Mouse (Mus musculus): ENCODE data around the gene 1700061G19Rik.

1700061G19Rik gene

GRCm38 (mm10) chr17:56874936-56875651 is at the start of gene 1700061G19Rik:
1700061G19Rik (plus strand) TSS chr17:56875477.
- DNase-seq (ENCODE audit: low spot score in 2 of 2) = no peak

DNA sequence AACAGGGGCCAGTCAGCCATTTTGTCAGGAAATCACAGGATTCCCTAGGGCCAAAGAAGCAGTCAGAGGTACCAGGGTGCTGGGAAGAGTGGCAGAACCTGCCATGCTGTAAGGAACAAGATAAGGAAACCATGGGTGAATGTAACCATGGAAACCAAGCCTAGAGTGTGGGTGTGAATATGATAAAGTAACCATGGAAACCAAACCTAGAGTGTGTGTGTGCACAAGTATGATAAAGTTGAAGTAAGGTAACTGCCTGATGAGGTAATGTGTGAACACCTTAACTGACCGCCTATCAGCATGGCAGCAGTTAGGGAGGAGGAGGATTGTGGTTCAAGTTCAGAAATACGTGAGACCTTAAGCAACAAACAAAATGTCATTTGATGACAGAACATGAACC is 48.6 kb upstream of the 1700061G19Rik start:
- DNase-seq (ENCODE audit: low spot score in 2 of 2) = peak in 1 of 2 experiments; percentile 21

DNA sequence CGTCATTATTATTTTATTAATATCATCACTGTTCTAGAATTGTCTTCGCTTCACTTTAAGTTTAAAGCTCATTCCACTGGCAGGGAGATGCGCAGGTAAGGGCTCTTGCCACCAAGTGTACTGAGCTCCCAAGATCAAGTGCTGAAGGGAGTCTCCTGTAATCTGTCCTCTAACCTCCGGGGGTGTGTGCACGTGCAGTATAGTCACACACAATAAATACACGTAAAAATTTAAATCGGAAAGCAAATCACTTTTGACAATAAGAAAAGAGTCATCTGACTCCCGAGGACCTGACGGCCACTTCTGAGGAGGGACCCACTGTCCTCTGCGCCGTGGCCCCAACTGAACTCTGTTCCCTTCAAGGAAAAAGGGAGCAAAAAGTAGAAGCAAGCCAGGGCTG is 46.1 kb upstream of the 1700061G19Rik start:
- no peak for DNase-seq (ENCODE audit: low spot score in 2 of 2)

DNA sequence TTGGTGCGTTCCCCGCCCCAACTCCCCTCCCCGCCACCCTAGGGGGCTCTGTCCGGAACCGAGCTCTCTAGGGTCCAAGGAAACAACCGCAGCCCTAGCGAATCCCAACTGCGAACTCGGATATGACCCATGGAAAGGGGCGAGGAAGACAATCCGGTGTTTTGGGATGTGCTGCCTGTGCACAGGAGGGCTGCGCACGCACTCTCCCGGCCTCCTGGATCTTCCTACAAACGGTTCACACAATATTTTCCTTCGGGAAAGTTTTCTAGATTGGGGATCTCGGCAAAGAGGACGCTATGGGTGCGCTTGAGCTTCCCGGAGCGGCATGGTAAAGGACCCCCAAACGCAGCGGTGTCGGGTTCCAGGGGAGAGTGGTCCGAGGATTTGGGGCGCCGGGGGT is 45.5 kb upstream of the 1700061G19Rik start:
- DNase-seq (ENCODE audit: low spot score in 2 of 2) = no peak

- DNase-seq (ENCODE audit: low spot score in 2 of 2) = no peak
These were observed 44.7 kb upstream of the 1700061G19Rik start, which contains the start of gene Rfx2 for GRCm38 (mm10) chr17:56830411-56831110. Rfx2 (minus strand) TSS chr17:56831013.

GRCm38 (mm10) chr17:56831111-56831816 is 44.0 kb upstream of the 1700061G19Rik start:
- DNase-seq (ENCODE audit: low spot score in 2 of 2) = peak; percentile 95 to 97

DNA sequence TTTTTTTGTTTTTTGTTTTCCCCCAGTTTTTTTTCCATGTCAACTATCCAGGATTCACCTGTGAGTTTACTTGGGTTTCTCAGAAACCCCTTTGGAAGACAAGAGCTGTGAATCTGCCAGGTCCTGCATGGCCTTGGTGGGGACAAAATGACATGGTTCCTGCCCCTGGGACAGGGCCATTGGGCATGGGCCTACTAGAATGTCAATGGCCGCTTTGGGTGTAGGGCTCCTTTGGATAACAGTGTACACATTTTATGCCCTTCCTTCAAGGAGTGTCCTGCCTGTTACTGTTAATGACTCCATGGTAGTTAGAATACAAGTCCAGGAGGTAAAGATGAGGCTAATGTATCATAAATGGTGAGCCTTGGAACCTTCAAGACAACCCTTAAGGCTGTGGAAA is 42.4 kb upstream of the 1700061G19Rik start:
- no peak for DNase-seq (ENCODE audit: low spot score in 2 of 2)

DNA sequence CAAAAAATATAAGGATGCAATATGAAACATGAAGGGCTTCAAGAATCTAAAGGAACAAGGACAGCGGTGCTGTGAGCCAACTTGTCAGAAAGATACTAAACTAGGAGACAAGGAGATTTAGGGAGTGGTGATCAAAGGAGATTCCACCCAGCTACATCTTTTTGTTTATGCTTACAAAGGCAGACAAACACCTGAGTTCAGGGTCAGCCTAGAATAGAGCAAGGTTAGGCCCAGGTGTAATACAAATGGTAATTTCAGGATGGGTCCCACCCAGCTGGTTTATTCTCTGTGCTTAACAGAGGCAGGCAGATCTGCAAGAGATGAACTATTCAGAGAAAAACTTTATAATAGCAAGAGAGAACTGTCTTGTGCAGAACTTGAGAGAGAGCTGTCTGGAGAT is 41.9 kb upstream of the 1700061G19Rik start:
- no peak for DNase-seq (ENCODE audit: low spot score in 2 of 2)

GRCm38 (mm10) chr17:56836336-56836735 is 38.9 kb upstream of the 1700061G19Rik start:
- no peak for DNase-seq (ENCODE audit: low spot score in 2 of 2)

DNA sequence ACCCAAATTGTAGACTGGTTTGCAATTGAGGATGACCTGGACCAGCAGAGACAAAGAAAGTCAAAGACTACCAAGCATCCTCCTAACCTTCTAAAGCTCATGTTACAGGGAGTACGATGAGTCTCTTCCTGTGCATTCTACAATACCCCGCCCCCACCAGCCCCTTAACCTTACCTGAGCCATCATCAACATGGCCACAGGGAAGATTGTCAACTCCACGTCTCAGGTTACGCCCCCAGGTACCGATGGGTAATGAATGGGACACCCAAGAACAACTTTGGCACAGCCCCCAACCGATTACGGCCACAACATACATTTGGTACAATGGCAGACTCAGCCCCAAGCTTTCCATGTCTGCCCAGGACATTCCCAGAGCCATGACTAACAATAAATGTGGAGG is 34.8 kb upstream of the 1700061G19Rik start:
- no peak for DNase-seq (ENCODE audit: low spot score in 2 of 2)

GRCm38 (mm10) chr17:56842173-56842572 is 33.1 kb upstream of the 1700061G19Rik start:
- DNase-seq (ENCODE audit: low spot score in 2 of 2) = no peak

- no peak for DNase-seq (ENCODE audit: low spot score in 2 of 2)
These were observed 31.6 kb upstream of the 1700061G19Rik start for GRCm38 (mm10) chr17:56843678-56844077.

DNA sequence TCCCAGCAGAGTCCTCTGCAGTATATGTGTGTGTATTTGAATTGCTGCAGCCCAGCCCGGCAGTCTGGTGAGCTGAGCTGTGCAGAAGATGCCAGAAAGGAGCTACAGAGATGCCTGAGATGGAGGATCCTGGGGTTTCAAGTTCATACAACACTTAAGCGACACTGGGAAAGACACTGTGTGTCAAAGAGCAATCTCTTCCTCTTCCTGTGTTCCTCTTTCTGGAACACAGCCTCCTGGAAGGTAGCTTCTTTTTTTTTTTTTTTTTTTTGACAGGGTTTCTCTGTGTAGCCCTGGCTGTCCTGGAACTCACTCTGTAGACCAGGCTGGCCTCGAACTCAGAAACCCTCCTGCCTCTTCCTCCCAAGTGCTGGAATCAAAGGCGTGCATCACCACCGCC is 26.5 kb upstream of the 1700061G19Rik start:
- no peak for DNase-seq (ENCODE audit: low spot score in 2 of 2)

- no peak for DNase-seq (ENCODE audit: low spot score in 2 of 2)
These were observed 25.6 kb upstream of the 1700061G19Rik start for GRCm38 (mm10) chr17:56849710-56850109.

GRCm38 (mm10) chr17:56851167-56851566 is 24.1 kb upstream of the 1700061G19Rik start:
- no peak for DNase-seq (ENCODE audit: low spot score in 2 of 2)

DNA sequence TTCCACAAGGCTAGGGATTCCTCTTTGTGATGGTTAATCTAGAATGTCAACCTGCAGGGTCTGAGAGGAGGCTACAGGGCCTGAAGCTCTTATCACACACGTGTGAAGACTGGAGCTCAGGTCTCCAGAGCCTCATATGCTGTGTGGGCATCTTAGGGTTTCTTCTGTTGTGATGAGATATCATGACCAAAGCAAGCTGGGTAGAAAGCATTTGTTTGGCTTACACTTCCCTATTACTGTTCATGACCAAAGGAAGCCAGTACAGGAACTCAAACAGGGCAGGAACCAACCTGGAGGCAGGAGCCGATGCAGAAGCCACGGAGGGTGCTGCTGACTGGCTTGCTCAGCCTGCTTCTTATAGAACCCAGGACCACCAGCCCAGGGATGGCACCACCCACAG is 19.9 kb upstream of the 1700061G19Rik start:
- no peak for DNase-seq (ENCODE audit: low spot score in 2 of 2)

- peak; percentile 12 to 14 for DNase-seq (ENCODE audit: low spot score in 2 of 2)
These were observed 17.1 kb upstream of the 1700061G19Rik start for GRCm38 (mm10) chr17:56858216-56858615.

DNA sequence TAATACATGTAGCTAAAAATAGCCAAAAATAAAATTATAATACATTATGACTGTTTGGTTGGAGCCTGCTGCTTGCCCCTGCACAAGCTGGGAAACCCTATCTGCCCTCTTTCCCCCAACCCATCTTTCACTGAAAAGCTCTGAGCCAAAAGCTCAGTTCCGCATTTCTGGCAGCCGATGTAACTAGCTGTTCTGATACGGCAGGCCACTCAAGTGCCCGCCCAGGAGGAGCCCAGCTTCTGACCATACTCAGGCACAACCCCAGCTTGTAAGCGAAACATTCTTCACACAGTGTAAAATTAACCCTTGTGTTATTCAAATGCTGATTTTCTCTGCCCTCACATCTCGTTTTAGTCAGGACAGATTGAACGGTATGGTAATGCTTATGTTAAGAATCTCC is 16.4 kb upstream of the 1700061G19Rik start:
- no peak for DNase-seq (ENCODE audit: low spot score in 2 of 2)

- no peak for DNase-seq (ENCODE audit: low spot score in 2 of 2)
These were observed 14.1 kb upstream of the 1700061G19Rik start for GRCm38 (mm10) chr17:56861197-56861596.

GRCm38 (mm10) chr17:56866071-56866470 is 9.2 kb upstream of the 1700061G19Rik start:
- no peak for DNase-seq (ENCODE audit: low spot score in 2 of 2)

DNA sequence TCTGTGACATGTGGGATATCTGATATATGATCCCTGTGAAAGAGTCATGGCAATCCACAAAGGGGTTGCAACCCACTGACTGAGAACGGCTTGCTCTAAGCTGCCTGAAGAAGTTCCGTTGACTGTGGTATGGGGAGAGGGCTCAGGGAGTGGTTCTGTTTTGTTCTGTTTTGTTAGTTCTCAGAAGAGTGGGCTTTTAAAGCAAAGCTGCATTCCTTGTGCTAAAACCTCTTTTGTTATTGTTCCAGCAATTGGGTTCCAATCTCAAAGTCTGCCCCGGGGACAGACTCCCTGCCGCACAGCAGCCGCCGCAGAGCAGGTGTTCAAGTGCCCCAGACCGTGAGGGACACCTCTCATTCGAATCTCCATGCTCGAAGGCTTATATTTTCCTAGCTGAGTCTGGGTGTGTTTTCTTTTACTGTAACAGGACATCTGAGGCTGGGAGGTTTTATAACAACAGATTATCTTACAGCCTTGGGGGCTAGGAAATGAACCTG is 5.7 kb upstream of the 1700061G19Rik start:
- DNase-seq (ENCODE audit: low spot score in 2 of 2) = no peak

- no peak for DNase-seq (ENCODE audit: low spot score in 2 of 2)
These were observed 4.9 kb upstream of the 1700061G19Rik start for GRCm38 (mm10) chr17:56870287-56870953.
